Mouse (Mus musculus) cerebellum, postnatal 25 days (tissue): ENCODE data around the gene Rufy1.
"Not testable (repeated sequence)": the region's sequence is repeated elsewhere in the genome, so short reads cannot be mapped to it uniquely, and the experiment has no call there.

Experiments used
- DNase-seq, 2 experiments: peaks; one replicate each; pipeline ENCODE4 v3.0.0; 2021; ENCODE audit warnings: mixed read lengths in 2 of 2

The Rufy1 gene

GRCm38 (mm10) chr11:50377892-50378684, 52.8 kb downstream of the Rufy1 start:
- peak; percentile 84 to 91 for DNase-seq

- DNase-seq: peak; percentile 99
Measured at GRCm38 (mm10) chr11:50376911-50377891, 53.7 kb downstream of the Rufy1 start, which contains the start of gene Hnrnph1. Hnrnph1 (plus strand) TSS chr11:50376990.

GRCm38 (mm10) chr11:50376156-50376790, 54.7 kb downstream of the Rufy1 start:
- no peak for DNase-seq

- DNase-seq: no peak
Measured at GRCm38 (mm10) chr11:50375421-50375820, 55.5 kb downstream of the Rufy1 start.

GRCm38 (mm10) chr11:50374286-50375015, 56.5 kb downstream of the Rufy1 start:
- DNase-seq: no peak

GRCm38 (mm10) chr11:50373621-50374020, 57.3 kb downstream of the Rufy1 start:
- DNase-seq: no peak

- DNase-seq: no peak
Measured at GRCm38 (mm10) chr11:50373086-50373485, 57.8 kb downstream of the Rufy1 start.

GRCm38 (mm10) chr11:50371911-50372310, 59.0 kb downstream of the Rufy1 start:
- no peak for DNase-seq

GRCm38 (mm10) chr11:50371399-50371841, 59.5 kb downstream of the Rufy1 start:
- peak; percentile 81 to 86 for DNase-seq

- DNase-seq: peak in 1 of 2 experiments; percentile 18
Measured at GRCm38 (mm10) chr11:50370969-50371368, 60.0 kb downstream of the Rufy1 start.

GRCm38 (mm10) chr11:50369360-50369911, 61.5 kb downstream of the Rufy1 start:
- DNase-seq: no peak

GRCm38 (mm10) chr11:50367531-50367930, 63.4 kb downstream of the Rufy1 start:
- DNase-seq: no peak

GRCm38 (mm10) chr11:50365322-50365721, 65.6 kb downstream of the Rufy1 start:
- DNase-seq: no peak

- peak; percentile 69 to 88 for DNase-seq
Measured at GRCm38 (mm10) chr11:50364548-50364947, 66.4 kb downstream of the Rufy1 start.

GRCm38 (mm10) chr11:50361282-50361681, 69.6 kb downstream of the Rufy1 start:
- not testable (repeated sequence) for DNase-seq

GRCm38 (mm10) chr11:50358950-50359861, 71.7 kb downstream of the Rufy1 start:
- peak; percentile 75 to 77 for DNase-seq

- no peak for DNase-seq
Measured at GRCm38 (mm10) chr11:50355395-50355794, 75.5 kb downstream of the Rufy1 start.

GRCm38 (mm10) chr11:50354851-50355250, 76.1 kb downstream of the Rufy1 start:
- DNase-seq: no peak

- DNase-seq: no peak
Measured at GRCm38 (mm10) chr11:50354162-50354561, 76.8 kb downstream of the Rufy1 start, which contains the start of gene Cby3. Cby3 (plus strand) TSS chr11:50354462.

GRCm38 (mm10) chr11:50352177-50352576, 78.7 kb downstream of the Rufy1 start:
- DNase-seq: no peak
